Mouse (Mus musculus): ENCODE results near the gene Klrb1c. TPM values are rescaled to one million over a fixed set of nuclear protein-coding genes. Genes with fewer than 3 reads are reported as not detected.
"Not testable (repeated sequence)": the region's sequence is repeated elsewhere in the genome, so short reads cannot be mapped to it uniquely, and the experiment has no call there.

The Klrb1c gene
- total RNA-seq, 2 experiments from 2014 or later, result not detected

DNA sequence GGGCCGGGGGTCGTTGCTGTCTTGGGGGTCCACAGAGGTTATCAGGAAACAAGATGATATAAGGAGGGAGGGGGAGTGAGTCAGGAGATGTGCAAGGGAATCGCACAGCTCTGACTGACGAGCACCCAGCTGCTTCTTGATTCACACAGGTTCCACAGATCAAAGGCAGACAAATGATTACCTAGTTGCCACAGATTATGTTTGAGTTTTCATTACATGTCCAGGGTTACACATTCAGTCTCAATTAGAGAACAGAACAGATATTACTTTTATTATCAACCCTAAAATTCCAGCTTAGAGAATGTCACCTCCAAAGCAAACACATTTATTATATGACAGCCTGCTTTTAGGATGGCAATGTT, 33.6 kb downstream of the Klrb1c start:
- DNase-seq, result not testable (repeated sequence)

DNA sequence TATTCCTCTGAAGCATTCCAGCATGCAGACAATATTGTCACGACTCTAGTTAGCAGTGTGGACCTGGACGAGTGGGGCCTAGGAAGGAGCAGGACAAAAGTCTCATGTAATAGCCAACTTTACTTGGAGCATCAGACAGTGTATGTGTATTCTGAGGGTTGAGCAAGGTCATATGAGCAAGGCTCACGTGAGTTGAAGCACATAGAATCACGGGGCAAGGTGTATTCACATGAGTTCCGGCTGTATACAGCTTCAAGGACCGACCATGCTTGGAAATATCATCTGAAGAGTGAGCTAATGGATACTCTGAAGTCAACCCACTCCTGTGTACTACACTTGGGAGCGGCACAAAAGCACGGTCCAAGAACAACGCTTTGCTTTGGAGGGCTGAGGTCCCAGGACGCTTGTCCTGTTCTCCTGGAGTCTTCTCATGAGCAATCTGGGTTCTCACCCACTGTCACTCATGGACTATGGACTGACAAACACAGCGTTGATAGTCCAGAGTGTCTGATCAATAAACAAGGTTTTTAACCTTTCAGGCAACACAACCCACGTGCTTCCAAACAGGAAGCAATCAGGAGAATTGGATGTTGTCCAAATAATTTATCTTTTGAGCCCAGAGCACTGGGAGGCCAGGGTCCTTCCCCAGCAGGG, 34.1 kb downstream of the Klrb1c start:
- not testable (repeated sequence) for DNase-seq

DNA sequence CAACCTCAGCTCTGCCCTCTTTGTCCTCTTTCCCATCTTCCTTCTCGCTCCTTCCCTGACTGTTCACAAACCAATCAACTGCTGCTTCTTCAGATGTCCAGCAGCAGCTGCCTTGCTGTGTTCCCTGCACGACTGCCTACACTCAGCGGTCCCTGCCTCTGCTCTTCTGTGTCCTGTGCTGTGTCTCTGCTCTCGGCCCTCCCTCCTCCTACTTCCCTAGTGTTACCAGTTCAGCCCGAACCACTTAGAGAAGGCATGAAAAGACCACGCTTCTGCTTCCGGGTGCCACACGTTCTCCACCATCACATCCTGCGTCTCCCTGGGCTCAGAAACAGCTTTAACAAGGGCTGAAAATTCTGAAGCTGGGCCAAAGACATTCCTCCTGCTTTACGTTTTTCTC, 34.8 kb downstream of the Klrb1c start:
- peak in 1 of 2 experiments; percentile 36 for DNase-seq

DNA sequence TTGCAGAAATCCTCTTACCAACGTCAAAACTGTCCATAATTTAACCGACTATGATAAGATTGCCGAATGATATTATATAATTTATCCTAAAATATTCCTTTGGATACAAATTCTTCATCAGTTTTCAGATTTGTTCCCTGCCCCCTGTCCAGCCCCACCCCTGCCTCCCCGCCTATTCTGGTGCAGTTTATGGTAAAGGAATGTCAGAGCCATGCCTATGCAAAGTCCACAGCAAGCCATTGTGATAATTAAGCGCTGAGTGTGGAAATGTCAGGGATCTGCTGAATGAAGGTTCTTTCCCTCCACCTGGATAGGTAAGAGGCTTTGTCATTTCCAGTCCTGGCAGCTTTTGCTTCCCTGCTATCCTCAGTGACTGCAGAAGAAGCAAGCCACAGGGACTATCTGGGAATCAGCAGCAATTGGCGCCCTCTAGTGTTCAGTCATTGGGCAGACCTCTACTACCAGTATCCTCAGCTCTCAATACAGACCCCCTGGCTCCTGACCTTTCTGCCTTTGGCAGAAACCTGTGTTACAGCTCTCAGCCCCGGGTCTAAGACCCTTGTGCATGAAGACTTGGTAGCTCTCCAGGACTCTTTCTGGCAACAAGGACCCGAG, 35.3 kb downstream of the Klrb1c start:
- peak; percentile 88 to 90 for DNase-seq

DNA sequence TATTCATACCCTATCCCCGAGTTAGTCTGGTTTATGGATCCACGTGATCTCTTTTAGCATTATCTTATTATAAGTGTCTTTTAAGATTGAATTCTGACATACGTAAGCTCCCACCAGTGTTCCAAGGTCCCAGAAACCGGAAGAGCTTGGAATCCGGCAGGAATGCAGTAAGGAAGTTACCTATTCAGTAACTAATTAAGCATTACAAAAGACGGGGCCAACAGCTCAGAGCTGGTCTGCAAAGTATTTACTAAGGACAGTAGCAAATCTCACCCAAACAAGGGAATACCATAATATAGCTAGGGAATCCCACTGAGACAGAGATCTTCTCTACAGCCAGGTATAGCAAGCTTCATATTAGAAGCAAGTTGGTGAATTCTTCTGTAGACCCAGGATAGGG, 42.0 kb downstream of the Klrb1c start:
- DNase-seq, result not testable (repeated sequence)

DNA sequence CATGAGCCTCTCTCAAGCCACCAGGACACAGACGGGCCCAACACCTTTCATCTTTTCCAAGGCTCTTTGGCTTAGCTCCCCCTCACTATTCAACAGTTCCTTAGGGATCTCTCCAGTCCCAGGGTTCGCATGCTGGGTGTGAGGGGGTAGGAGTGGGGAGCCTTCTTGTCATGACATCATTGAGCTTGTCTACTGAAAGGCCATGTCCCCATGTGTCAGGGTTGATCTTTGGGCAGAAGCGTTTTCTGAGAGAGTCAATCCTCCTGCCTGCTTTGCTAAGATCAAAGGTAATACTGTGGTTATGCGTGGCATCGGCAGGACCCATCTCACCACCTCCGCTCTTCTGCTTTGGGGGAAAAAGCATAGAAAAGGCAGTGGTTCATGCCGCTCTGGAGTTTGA, 51.6 kb downstream of the Klrb1c start:
- DNase-seq, result no peak

DNA sequence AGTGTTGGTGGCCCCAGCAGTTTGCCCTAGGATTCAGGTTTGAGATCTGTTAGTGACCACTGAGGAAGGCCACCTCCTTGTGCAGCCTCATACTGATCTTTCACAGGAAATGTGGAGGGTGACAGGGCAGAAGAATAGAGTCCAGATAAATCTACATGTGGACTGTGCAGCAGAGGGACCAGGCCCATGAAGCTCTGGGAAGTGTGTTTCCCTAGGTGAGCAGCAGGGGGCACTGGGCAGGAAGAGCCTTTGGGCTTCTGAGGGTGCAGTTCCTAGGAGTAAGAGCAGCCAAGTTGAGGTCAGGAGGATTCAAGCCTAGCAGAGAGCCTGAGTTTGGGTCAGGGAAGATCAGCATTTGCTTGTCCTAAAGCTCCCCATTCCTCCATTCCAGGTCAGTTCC, 52.9 kb downstream of the Klrb1c start:
- DNase-seq, result peak in 1 of 2 experiments; percentile 26

DNA sequence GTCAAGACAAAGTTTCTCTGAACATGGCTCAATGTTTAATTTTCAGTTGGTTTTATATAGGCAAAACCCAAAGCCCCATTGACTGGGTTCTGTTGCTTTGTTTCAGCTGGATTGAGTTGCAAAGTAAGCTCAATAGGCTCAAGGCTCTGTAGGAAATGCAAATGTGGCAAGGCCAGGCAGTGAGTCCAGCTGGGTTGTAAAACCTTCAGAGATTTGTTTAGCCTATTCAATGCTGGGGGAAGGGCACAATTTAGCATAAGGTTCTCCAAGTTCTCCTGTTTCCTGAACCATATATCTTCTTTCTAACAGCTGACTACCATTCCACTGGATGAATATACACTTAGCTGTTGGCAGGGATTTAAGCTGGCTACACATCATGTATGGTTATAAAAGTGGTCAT, 54.1 kb downstream of the Klrb1c start:
- DNase-seq, result no peak

DNA sequence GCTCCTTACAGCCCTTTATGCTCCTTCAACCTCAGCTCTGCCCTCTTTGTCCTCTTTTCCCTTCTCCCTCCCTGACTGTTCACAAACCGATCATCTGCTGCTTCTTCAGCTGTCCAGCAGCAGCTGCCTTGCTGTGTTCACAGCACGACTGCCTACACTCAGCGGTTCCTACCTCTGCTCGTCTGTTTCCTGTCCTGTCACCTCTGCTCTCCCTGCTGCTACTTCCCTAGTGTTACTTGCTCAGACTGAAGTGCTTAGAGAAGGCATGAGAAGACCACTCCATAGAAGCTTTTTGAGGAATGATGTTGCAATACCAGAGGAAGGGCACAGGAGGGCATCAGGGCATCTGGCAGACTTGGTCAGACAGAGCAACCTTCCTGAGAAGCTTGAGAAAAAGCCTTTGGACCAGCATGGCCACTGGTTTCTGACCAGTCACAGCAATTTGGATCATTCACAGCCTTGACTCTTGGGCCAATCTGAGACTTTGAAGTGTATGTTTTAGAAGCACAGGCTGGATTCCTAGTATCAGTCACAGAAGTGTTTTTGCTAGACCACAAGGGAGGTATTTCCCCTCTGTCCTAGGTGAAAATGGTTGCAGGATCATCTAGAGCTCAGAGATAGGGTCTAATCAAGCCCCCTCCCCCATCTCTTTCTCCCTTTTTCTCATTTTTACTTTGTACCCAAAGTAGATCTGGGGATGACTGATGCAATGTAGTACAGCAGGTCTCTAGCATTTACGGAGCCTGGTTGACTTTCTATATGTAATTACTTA, 54.9 kb downstream of the Klrb1c start:
- DNase-seq, result no peak

DNA sequence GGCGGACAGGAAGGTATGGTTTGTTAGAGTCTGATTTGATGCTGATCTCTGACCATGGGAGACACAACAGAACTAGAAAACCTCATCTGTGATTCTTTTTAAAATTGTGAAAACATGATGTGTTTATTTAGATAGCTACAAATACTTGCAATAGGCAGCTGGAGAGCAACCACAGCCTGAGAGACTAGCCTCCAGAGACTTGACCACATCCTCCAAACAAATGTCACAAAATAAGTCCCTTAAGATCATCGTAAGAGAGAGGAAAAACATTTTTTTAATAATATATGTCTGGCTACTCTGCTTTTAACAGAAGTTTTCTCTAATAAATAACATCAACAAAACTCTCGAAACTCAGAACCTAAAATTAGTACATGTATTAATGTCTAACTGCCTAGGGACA, 57.0 kb downstream of the Klrb1c start:
- peak in 1 of 2 experiments; percentile 49 for DNase-seq

Other genes starting within 250 kb of the Klrb1c start
- 1 to 10 TPM in 1 of 2 experiments, not detected in 1; 2.4 TPM for gene A2ml1, start 207.6 kb downstream of the Klrb1c start, total RNA-seq (2021)
- not detected for gene Klrb1a, start 165.7 kb downstream of the Klrb1c start, total RNA-seq (2021)
- under 1 TPM; 0.40 to 0.98 TPM for gene Clec2h, start 126.8 kb downstream of the Klrb1c start, total RNA-seq (2021)
- not detected for gene Klrb1, start 66.2 kb downstream of the Klrb1c start, total RNA-seq (2021)
- gene Gm44511, start 37.1 kb upstream of the Klrb1c start, total RNA-seq (2021), result not detected
- under 1 TPM; 0.21 to 0.45 TPM for gene Klrb1b, start 37.1 kb upstream of the Klrb1c start, total RNA-seq (2021)
- under 1 TPM in 1 of 2 experiments, not detected in 1; 0.62 TPM for gene Clec2i, start 98.4 kb upstream of the Klrb1c start, total RNA-seq (2021)
- 1 to 10 TPM in 1 of 2 experiments, under 1 TPM in 1; 0.45 to 1.4 TPM for gene BC035044, start 101.9 kb upstream of the Klrb1c start, total RNA-seq (2021)
- 1 to 10 TPM; 2.2 to 3.1 TPM for gene Clec2g, start 145.2 kb upstream of the Klrb1c start, total RNA-seq (2021)